Mouse (Mus musculus): Measurements from ENCODE around the gene Kcnma1.

- TF ChIP-seq POLR2A (IDR thresholded peaks at IDR 0.05; ENCODE audit: low read depth, low read length): no peak
- TF ChIP-seq CTCF (conservative IDR thresholded peaks at IDR 0.05; ENCODE audit: insufficient read depth, insufficient read length, low read depth, low read length): no peak
These were observed 656.6 kb downstream of the Kcnma1 start for GRCm38 (mm10) chr14:23357529-23358278.
